Mouse (Mus musculus): ENCODE results near the gene Arf3.

The Arf3 gene

GRCm38 (mm10) chr15:98791221-98791620 lies 28.2 kb upstream of the Arf3 start:
- DNase-seq (ENCODE audit: low spot score in 2 of 2), result no peak

DNA sequence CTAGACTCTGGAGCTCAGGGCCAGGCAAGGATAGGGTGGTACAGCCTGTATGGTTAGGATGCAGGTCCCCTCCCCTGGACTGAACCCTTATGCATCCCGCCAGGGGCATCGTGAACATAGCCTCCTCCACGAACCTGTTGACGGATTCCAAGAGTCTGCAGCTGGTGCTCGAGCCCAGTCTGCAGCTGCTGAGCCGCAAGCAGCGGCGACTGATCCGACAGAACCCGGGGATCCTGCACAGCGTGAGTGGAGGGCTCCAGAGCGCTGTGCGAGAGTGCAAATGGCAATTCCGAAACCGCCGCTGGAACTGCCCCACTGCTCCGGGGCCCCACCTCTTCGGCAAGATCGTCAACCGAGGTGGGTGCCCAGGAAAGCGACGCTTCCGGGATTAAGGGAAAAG lies 27.7 kb upstream of the Arf3 start:
- no peak for DNase-seq (ENCODE audit: low spot score in 2 of 2)

GRCm38 (mm10) chr15:98789661-98790535 lies 26.9 kb upstream of the Arf3 start, which contains the start of gene Wnt1:
TSS of gene Wnt1 (plus strand) at chr15:98789857.
- DNase-seq (ENCODE audit: low spot score in 2 of 2), result no peak

DNA sequence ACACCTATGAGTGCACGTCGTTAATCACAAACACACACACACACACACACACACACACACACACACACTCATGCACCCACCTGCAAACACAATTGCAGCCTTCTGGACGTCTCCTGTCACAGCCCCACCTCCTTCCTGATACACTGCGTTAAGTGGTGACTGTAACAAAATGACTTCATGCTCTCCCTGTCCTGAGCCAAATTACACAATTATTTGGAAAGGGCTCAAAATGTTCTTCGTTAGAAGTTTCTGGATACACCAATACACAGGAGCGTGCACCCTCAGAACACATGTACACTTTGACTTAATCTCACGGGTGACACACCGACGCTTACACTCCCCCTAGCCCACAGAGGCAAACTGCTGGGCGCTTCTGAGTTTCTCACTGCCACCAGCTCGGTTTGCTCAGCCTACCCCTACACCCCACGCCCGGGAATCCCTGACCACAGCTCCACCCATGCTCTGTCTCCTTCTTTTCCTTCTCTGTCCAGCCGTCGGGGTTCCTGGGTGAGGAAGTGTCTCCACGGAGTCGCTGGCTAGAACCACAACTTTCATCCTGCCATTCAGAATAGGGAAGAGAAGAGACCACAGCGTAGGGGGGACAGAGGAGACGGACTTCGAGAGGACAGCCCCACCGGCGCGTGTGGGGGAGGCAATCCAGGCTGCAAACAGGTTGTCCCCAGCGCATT lies 26.1 kb upstream of the Arf3 start:
- DNase-seq (ENCODE audit: low spot score in 2 of 2), result no peak

DNA sequence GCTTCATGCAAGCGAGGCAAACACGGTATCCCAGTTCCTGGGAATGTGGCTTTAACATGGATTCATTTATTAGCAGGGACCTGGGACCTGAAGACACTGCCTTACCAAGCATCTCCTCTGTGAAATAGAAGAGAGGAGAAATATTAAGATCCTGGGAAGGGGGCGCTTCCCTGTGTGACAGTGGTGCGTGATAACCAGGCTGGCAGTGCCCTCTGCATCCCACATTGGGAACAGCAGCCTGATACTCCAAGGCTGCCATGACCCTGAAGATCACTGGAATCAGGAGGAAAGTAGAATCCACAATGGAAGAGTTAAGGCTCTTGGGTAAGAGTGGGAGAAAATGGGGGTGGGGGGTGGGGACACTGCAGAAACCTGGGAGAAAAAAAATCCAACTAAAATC lies 24.9 kb upstream of the Arf3 start:
- no peak for DNase-seq (ENCODE audit: low spot score in 2 of 2)

DNA sequence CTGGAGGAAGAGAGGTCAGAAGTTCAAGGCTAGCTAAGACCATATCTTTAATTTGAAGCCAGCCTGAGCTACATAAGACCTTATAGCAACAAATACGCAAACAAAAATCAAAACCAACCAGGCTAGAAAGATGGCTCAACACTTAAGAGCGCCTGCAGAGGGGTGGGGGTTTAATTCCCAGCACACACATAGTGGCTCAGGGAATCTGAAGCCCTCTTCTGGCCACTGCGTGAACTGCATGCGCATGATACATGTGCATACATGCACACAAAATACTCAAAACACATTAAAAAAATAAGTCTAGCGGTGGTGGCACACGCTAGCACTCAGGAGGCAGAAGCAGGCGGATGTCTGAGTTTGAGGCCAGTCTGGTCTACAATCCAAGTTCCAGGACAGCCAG lies 22.7 kb upstream of the Arf3 start:
- no peak for DNase-seq (ENCODE audit: low spot score in 2 of 2)

DNA sequence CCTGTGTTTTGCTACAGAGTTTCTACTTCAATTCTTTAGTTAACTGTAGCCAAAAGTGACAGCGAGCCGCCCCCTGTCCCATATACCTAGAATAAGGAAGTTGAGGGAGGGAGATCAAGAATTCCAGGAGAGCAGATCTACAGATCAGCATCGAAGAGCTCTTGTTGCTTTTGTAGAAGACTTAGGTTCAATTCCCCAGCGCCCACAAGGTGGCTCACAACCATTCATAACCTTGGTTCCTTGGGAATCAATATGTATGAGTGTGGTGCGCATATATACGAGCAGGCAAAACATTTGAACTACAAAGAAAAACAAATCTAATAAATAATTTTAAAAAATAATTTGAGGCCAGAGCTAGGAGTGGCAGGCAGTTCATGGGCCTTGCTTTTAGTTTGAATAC lies 18.2 kb upstream of the Arf3 start:
- DNase-seq (ENCODE audit: low spot score in 2 of 2), result no peak

GRCm38 (mm10) chr15:98780573-98780972 lies 17.6 kb upstream of the Arf3 start:
- no peak for DNase-seq (ENCODE audit: low spot score in 2 of 2)

DNA sequence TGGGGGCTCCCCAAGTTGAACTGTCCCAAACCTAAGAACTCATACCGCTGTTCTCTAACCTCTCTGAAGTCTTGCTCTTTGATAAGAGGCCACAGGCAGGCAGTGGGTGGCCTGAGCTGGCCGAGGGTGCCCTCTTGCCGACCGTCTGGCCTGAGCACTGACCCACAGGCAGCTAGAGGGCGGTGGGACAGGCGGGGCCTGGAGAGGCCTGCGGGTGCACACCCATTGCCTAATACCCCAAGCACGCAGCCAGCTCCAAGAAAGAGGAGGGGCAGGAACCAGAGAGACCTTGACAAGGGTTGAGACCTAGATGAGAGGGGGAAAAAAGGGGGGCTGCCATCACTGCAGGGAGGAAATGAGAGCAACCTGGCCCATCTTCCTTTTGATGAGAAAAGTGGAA lies 17.1 kb upstream of the Arf3 start:
- no peak for DNase-seq (ENCODE audit: low spot score in 2 of 2)

DNA sequence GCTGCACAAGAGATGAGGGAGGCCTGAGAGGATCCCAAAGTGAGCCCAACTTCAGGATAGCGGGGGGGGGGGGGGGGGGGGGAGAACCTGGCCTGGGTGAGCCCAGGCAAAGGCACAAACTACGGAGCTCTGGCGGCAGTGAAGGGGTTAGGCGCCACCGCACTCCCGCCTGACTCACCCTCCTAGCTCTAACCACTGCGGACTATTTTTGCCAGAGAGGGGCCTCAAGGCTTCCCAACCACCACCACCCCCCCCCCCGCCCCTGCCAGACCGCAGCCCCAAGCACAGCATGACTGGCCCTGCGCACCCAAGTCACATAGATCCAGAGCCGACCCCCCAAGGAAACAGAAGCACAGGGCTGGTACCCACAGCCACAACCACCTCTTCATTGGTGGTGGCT lies 15.8 kb upstream of the Arf3 start:
- DNase-seq (ENCODE audit: low spot score in 2 of 2), result no peak

DNA sequence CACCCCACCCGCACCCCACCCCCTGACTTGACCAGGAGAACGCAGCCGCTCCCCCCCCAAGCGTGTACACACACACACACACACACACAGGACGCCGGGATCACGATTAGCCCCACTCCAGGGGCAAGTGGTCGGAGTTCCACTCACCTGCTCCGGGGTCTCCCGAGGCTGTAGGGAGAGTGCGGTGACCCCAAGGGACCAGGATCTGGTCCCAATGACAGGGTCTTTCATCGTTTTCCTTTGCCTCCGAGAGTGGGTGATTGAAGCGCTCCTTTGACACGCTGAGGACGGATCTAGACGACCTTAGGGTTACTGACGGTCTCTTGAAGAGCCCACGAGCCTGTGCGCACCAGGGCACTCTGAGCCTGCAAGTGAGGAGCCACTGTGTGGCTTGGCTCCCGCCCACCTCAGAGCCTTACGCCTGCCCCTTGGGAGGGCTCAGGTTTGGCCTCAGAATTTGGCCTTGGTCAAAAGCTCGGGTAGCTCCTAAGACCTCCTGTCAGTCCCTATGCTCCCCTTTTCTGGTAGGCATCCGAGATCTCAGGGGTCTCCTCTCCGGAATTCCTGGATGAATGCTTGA lies 15.3 kb upstream of the Arf3 start:
- DNase-seq (ENCODE audit: low spot score in 2 of 2), result no peak

DNA sequence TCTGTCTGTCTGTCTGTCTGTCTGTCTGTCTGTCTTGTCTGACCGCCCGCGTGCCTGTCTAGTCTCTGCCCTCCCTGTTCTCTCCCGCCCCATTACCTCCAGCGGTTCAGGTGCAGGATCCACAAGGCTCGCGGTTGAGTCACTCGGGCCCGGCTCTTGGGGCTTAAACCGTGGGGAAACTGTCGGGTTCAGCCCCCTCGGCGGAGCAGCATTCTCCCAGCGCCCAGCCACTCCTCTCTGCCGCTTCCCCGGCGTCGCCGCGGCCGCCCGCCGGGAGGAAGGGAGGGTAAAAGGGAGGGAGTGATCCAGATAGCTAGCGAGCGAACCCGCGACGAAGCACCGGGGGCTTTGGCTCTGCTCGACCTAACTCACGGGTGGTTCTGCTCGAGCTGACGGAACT lies 14.7 kb upstream of the Arf3 start, which contains the start of gene Wnt10b:
Wnt10b (minus strand) TSS at position 389 of the 400 bp plus-strand sequence.
- no peak for DNase-seq (ENCODE audit: low spot score in 2 of 2)

- DNase-seq (ENCODE audit: low spot score in 2 of 2), result no peak
Observed at GRCm38 (mm10) chr15:98777005-98777616, 14.1 kb upstream of the Arf3 start.

- DNase-seq (ENCODE audit: low spot score in 2 of 2), result no peak
Observed at GRCm38 (mm10) chr15:98776280-98777004, 13.4 kb upstream of the Arf3 start.

DNA sequence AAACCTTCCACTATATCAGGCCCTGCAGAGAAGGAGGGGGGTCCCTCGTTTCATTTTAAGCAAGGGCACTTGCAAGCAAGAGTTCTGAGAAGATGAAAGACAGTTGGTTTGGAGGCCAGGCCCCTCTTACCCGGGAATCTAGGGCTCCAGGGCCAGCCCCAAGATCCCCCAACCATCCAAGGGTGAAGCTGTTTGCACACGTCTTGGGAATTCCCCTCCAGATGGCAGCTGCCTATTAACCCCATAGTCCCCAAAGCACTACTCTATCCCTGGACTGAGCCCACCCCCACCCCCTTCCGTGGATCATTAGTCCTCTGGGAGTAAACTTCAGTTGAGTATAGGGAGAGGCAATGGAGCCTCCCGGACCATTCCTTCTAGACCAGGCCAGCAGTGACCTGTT lies 12.5 kb upstream of the Arf3 start:
- no peak for DNase-seq (ENCODE audit: low spot score in 2 of 2)

- DNase-seq (ENCODE audit: low spot score in 2 of 2), result no peak
Observed at GRCm38 (mm10) chr15:98774096-98774495, 11.1 kb upstream of the Arf3 start.

DNA sequence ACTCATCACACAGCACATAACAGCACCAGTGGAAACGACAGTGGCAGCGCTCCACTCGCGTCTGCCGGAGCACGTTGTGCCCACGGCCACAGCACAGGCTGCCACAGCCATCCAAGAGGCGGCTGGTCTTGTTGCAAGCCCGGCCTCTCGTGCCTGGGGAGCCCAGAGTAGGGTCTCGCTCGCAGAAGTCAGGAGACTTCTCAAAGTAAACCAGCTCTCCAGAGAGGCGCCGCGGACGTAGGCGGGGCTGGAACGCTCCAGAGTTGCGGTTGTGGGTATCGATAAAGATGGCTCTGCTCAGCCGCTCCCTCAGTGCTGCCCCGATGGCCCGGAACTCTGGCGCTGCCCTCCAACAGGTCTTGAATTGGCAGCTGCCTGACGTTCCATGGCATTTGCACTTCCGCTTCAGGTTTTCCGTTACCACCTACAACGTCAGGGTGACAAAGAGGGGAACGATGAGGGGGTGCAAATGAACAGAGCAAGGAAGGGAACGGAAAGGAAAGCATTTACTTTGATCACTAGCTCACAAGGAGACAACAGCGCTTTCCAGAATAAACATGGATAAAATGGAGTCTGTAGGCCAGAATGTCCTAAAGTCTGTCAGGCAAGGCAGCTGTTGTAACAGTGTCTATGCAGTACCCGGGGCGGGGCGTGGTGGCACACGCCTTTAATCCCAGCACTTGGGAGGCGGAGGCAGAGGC lies 9.6 kb upstream of the Arf3 start:
- no peak for DNase-seq (ENCODE audit: low spot score in 2 of 2)

GRCm38 (mm10) chr15:98771813-98772425 lies 8.9 kb upstream of the Arf3 start:
- no peak for DNase-seq (ENCODE audit: low spot score in 2 of 2)

- DNase-seq (ENCODE audit: low spot score in 2 of 2), result no peak
Observed at GRCm38 (mm10) chr15:98768259-98768658, 5.2 kb upstream of the Arf3 start.

- no peak for DNase-seq (ENCODE audit: low spot score in 2 of 2)
Observed at GRCm38 (mm10) chr15:98765929-98766328, 2.9 kb upstream of the Arf3 start.

Data from frontal cortex, postnatal 36 days (tissue).